Mouse (Mus musculus) neutrophil, adult 5-6 weeks (primary cell): ENCODE results near the gene Cst7. TPM values are rescaled to one million over a fixed set of nuclear protein-coding genes. Genes with fewer than 3 reads are reported as not detected.

Source experiments
- ATAC-seq: fragments of 151-379, 151-347 bp; 2 replicates; pipeline ENCODE4 v1.8.0; 2017; ENCODE audit warnings: mild to moderate bottlenecking, moderate TSS enrichment; ENCODE audit not compliant: insufficient number of reproducible peaks, poor library complexity, low FRiP score, severe bottlenecking; ENCODE audit errors: extremely low read depth
- total RNA-seq: library from RNA; stranded (forward); fragments of 200-1000 nt; gene quantifications from 2 replicates; pipeline ENCODE4 v1.2.3, GENCODE M21; 2017

Cst7 gene
- total RNA-seq, 1 experiment from 2014 or later: 2.3 TPM

DNA sequence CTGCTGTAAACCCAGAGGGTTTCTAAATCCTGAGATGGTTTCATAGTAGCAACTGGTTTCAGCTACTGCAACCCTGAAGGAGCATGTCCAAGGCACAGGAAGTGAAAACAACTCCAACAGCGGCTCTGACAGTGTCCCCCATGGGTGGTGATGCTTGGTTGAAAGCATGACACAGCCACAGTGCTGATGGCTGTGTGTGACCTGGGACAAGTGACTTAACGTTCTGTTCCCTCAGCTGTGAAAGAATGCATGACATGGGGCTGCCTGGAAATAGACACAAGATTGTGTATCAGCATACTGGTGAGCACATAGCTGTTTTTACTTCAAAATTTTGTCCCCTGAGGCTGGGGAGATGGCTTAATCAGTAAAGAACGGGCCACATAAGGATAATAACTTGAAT lies 51.5 kb downstream of the Cst7 start:
- ATAC-seq: no peak

DNA sequence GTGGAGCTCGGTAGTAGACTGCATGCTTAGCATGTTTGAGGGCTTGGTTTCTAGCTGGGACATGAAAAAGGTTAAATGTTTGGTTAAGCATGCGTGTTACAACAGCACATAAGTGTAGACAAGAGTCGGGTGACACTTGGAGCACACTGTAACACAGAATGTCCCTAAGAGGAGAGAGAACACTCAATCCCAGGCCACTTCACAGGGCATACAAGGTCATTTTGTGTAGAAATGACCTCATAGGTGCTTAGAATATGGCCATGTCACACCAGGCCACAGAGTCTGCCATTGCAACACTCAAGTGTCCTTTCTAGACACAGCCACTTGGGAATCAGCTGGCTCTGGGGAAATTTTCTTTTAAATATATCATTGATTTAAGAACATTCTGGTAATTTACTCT lies 53.7 kb downstream of the Cst7 start:
- ATAC-seq: no peak

DNA sequence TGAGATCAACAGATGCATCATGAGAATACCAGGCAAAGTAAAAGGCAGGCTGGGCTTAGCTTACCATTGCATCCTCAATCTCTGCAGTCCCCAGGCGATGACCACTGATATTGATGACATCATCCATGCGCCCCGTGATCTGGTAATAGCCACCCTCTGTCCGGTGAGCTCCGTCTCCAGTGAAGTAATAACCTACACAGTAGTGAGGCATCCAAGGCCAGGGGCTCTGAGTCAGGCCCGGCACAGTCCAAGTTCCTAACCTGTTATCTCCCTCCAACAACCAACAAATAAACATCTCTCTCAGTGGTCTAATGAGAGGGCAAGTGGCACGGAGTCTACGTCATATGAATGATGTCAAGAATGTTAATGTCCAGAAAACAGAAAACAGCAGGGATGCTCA lies 54.7 kb downstream of the Cst7 start:
- no peak for ATAC-seq

DNA sequence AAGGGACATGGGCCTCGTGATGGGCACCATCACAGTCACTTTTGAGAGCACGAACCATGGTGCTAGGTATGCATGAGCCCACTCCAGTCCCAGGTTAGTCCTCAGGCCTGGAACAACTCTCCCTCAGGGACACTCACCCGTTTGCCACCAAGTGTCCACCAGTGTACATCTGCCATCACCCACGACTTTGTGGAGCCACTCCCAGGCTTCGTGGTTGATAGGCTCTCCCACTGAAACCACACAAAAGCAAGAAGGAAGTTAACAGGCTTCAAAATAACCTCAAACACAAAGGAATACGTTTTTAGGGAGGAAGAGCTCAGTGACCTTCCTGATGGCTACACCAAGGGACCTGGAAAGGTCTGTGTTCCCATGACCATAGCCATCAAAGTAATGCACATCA lies 56.9 kb downstream of the Cst7 start:
- no peak for ATAC-seq

Other genes with a start within 250 kb of the Cst7 start
- gene Gm10130, start 246.7 kb upstream of the Cst7 start, total RNA-seq: 17.0 and 23.9 TPM in 2 replicates
- gene 3300002I08Rik, start 207.7 kb upstream of the Cst7 start, total RNA-seq: 10.7 and 15.1 TPM in 2 replicates
- gene Zfp442, start 118.9 kb upstream of the Cst7 start, total RNA-seq: 1.7 and 2.2 TPM in 2 replicates
- gene Zfp345, start 85.3 kb upstream of the Cst7 start, total RNA-seq: not detected in 2 replicates
- 23.9 and 25.6 TPM in 2 replicates for gene Apmap, start 38.2 kb downstream of the Cst7 start, total RNA-seq
- 56.7 and 57.8 TPM in 2 replicates for gene Acss1, start 98.1 kb downstream of the Cst7 start, total RNA-seq
- gene Vsx1, start 118.9 kb downstream of the Cst7 start, total RNA-seq: 0.12 TPM in 1 of 2 replicates, not detected in the other
- 18.4 and 22.6 TPM in 2 replicates for gene Entpd6, start 178.6 kb downstream of the Cst7 start, total RNA-seq
- 31.7 and 41.9 TPM in 2 replicates for gene Pygb, start 216.3 kb downstream of the Cst7 start, total RNA-seq